Mouse (Mus musculus) stomach, embryonic 15.5 days (tissue): Measurements from ENCODE around the gene Birc2. TPM values are rescaled to one million over a fixed set of nuclear protein-coding genes. Genes with fewer than 3 reads are reported as not detected.
A peak's percentile ranks its signal among the peaks of the same experiment; 100 is the strongest.

Experiments used
- ATAC-seq: fragments of 200-750 bp; cut with Nextera tagmentation; 2 replicates; pipeline ENCODE4 v1.8.0; 2017; ENCODE audit warnings: low read depth, moderate number of reproducible peaks, moderate TSS enrichment; ENCODE audit not compliant: insufficient read depth, low FRiP score
- H3K27ac ChIP-seq: fragments of 300-500 bp; sonication (generic); 2 replicates; pipeline ENCODE4 v1.5.1; 2015; ENCODE audit warnings: mild to moderate bottlenecking, inconsistent platforms
- H3K27me3 ChIP-seq: fragments of 300-500 bp; sonication (generic); replicated peaks from 2 replicates; pipeline ENCODE4 v1.6.1; 2015; ENCODE audit warnings: inconsistent platforms
- H3K36me3 ChIP-seq: fragments of 300-500 bp; sonication (generic); 2 replicates; pipeline ENCODE4 v1.6.1; 2015; ENCODE audit warnings: inconsistent platforms
- H3K4me1 ChIP-seq: fragments of 300-500 bp; sonication (generic); 2 replicates; pipeline ENCODE4 v1.6.1; 2015; ENCODE audit warnings: inconsistent platforms
- H3K4me2 ChIP-seq: fragments of 300-500 bp; sonication (generic); 2 replicates; pipeline ENCODE4 v1.6.1; 2015; ENCODE audit warnings: mild to moderate bottlenecking, inconsistent platforms
- H3K4me3 ChIP-seq: fragments of 300-500 bp; sonication (generic); replicated peaks from 2 replicates; pipeline ENCODE4 v1.5.1; 2015; ENCODE audit warnings: inconsistent platforms
- H3K9ac ChIP-seq: fragments of 300-500 bp; sonication (generic); 2 replicates; pipeline ENCODE4 v1.6.1; 2015; ENCODE audit warnings: inconsistent platforms
- H3K9me3 ChIP-seq: fragments of 300-500 bp; sonication (generic); 2 replicates; pipeline ENCODE4 v1.6.1; 2016; ENCODE audit warnings: inconsistent platforms
- WGBS: fragments of 180-500 bp; shearing (Covaris S2); methylation state at CpG from one replicate; pipeline ENCODE4 v1.1.7; 2015; 5-methylcytosine and 5-hydroxymethylcytosine counted together
- polyA plus RNA-seq: library from polyadenylated mRNA; unstranded; fragments of >200 nt; fragmentation: Nextera tagmentation; extraction: Ambion mirVana; gene quantifications from 2 replicates; pipeline ENCODE4 v1.2.1, GENCODE M21; 2015

Gene Birc2
- polyA plus RNA-seq, 1 experiment from 2014 or later = 35.6 TPM

GRCm38 (mm10) chr9:7796129-7796864, 40.6 kb downstream of the Birc2 start:
- Histone ChIP-seq H3K9me3 (no peaks in the 10 kb centered on the region), H3K9ac (no peak overlapping the region), H3K36me3 (peaks cover 8% of the 10 kb centered on the region), H3K27me3 (no peaks in the 10 kb centered on the region), H3K4me2 (no peak overlapping the region), H3K4me1 (no peaks in the 10 kb centered on the region), H3K27ac (no peak overlapping the region), H3K4me3 (no peak overlapping the region)
- no peak for ATAC-seq
- 76% methylated on average over 6 of the region's 6 CpGs for WGBS

- H3K4me1 ChIP-seq = no peaks in the 10 kb centered on the region
- H3K27me3 ChIP-seq = no peaks in the 10 kb centered on the region
- no peak overlapping the region for H3K27ac ChIP-seq
- ATAC-seq = no peak
- H3K4me2 ChIP-seq = no peak overlapping the region
- H3K9me3 ChIP-seq = no peaks in the 10 kb centered on the region
- no peak overlapping the region for H3K4me3 ChIP-seq
- H3K9ac ChIP-seq = no peak overlapping the region
- H3K36me3 ChIP-seq = peaks cover 9% of the 10 kb centered on the region
These were observed 41.3 kb downstream of the Birc2 start for GRCm38 (mm10) chr9:7795581-7795980.

GRCm38 (mm10) chr9:7793561-7793960, 43.3 kb downstream of the Birc2 start:
- Histone ChIP-seq H3K4me3 (no peak overlapping the region), H3K27me3 (no peaks in the 10 kb centered on the region), H3K9ac (no peak overlapping the region), H3K4me1 (no peaks in the 10 kb centered on the region), H3K27ac (no peak overlapping the region), H3K4me2 (no peak overlapping the region), H3K9me3 (no peaks in the 10 kb centered on the region), H3K36me3 (peaks cover 9% of the 10 kb centered on the region)
- WGBS = 87% methylated on average over 2 of the region's 2 CpGs
- ATAC-seq = no peak

GRCm38 (mm10) chr9:7790580-7791084, 46.2 kb downstream of the Birc2 start:
- H3K36me3 ChIP-seq = peaks cover 11% of the 10 kb centered on the region
- H3K4me2 ChIP-seq = no peak overlapping the region
- H3K9me3 ChIP-seq = no peaks in the 10 kb centered on the region
- no peak overlapping the region for H3K27ac ChIP-seq
- no peak overlapping the region for H3K9ac ChIP-seq
- H3K4me3 ChIP-seq = no peak overlapping the region
- H3K27me3 ChIP-seq = no peaks in the 10 kb centered on the region
- no peaks in the 10 kb centered on the region for H3K4me1 ChIP-seq
- ATAC-seq = peak; percentile 81
- WGBS = 86% methylated on average over 11 of the region's 11 CpGs

- no peak overlapping the region for H3K4me3 ChIP-seq
- ATAC-seq = no peak
- no peaks in the 10 kb centered on the region for H3K4me1 ChIP-seq
- no peak overlapping the region for H3K4me2 ChIP-seq
- no peak overlapping the region for H3K27ac ChIP-seq
- WGBS = 70% methylated on average over 8 of the region's 8 CpGs
- peaks cover 11% of the 10 kb centered on the region for H3K36me3 ChIP-seq
- no peaks in the 10 kb centered on the region for H3K9me3 ChIP-seq
- no peak overlapping the region for H3K9ac ChIP-seq
- no peaks in the 10 kb centered on the region for H3K27me3 ChIP-seq
These were observed 46.9 kb downstream of the Birc2 start for GRCm38 (mm10) chr9:7789764-7790575.

GRCm38 (mm10) chr9:7788411-7788810, 48.5 kb downstream of the Birc2 start:
- H3K4me2 ChIP-seq = no peak overlapping the region
- H3K4me1 ChIP-seq = no peaks in the 10 kb centered on the region
- no peak overlapping the region for H3K4me3 ChIP-seq
- H3K9ac ChIP-seq = no peak overlapping the region
- no peaks in the 10 kb centered on the region for H3K9me3 ChIP-seq
- no peak for ATAC-seq
- peaks cover 11% of the 10 kb centered on the region for H3K36me3 ChIP-seq
- no peaks in the 10 kb centered on the region for H3K27me3 ChIP-seq
- WGBS = 88% methylated on average over 6 of the region's 6 CpGs
- no peak overlapping the region for H3K27ac ChIP-seq

- 88% methylated on average over 7 of the region's 7 CpGs for WGBS
- no peak overlapping the region for H3K27ac ChIP-seq
- 0 out of 2 replicates have a peak, but pooled peaks cover 2% of the 10 kb centered on the region for H3K36me3 ChIP-seq
- no peaks in the 10 kb centered on the region for H3K9me3 ChIP-seq
- no peaks in the 10 kb centered on the region for H3K27me3 ChIP-seq
- ATAC-seq = no peak
- no peak overlapping the region for H3K9ac ChIP-seq
- H3K4me2 ChIP-seq = no peak overlapping the region
- no peaks in the 10 kb centered on the region for H3K4me1 ChIP-seq
- no peak overlapping the region for H3K4me3 ChIP-seq
These were observed 50.8 kb downstream of the Birc2 start for GRCm38 (mm10) chr9:7786086-7786485.

GRCm38 (mm10) chr9:7785396-7785795, 51.5 kb downstream of the Birc2 start:
- Histone ChIP-seq H3K27me3 (no peaks in the 10 kb centered on the region), H3K9me3 (no peaks in the 10 kb centered on the region), H3K4me2 (no peak overlapping the region), H3K27ac (no peak overlapping the region), H3K36me3 (0 out of 2 replicates have a peak, but pooled peaks cover 2% of the 10 kb centered on the region), H3K4me3 (no peak overlapping the region), H3K4me1 (no peaks in the 10 kb centered on the region), H3K9ac (no peak overlapping the region)
- no peak for ATAC-seq
- 78% methylated on average over 3 of the region's 3 CpGs for WGBS

- no peak overlapping the region for H3K4me2 ChIP-seq
- 0 out of 2 replicates have a peak, but pooled peaks cover 2% of the 10 kb centered on the region for H3K36me3 ChIP-seq
- 43% methylated on average over 1 of the region's 1 CpGs for WGBS
- no peak overlapping the region for H3K4me3 ChIP-seq
- H3K4me1 ChIP-seq = no peaks in the 10 kb centered on the region
- no peaks in the 10 kb centered on the region for H3K27me3 ChIP-seq
- H3K9me3 ChIP-seq = no peaks in the 10 kb centered on the region
- H3K9ac ChIP-seq = no peak overlapping the region
- H3K27ac ChIP-seq = no peak overlapping the region; the same call in 1 of the 2 replicates
- ATAC-seq = no peak
These were observed 52.2 kb downstream of the Birc2 start for GRCm38 (mm10) chr9:7784615-7785012.

GRCm38 (mm10) chr9:7783823-7784614, 52.8 kb downstream of the Birc2 start:
- H3K27ac ChIP-seq = peak overlapping the region; percentile 17; the same call in 1 of the 2 replicates
- H3K4me3 ChIP-seq = no peak overlapping the region
- H3K36me3 ChIP-seq = peaks cover 3% of the 10 kb centered on the region; the same call in 1 of the 2 replicates
- no peak overlapping the region for H3K9ac ChIP-seq
- H3K4me1 ChIP-seq = no peaks in the 10 kb centered on the region
- ATAC-seq = no peak
- no peaks in the 10 kb centered on the region for H3K27me3 ChIP-seq
- 82% methylated on average over 15 of the region's 15 CpGs for WGBS
- H3K9me3 ChIP-seq = no peaks in the 10 kb centered on the region
- no peak overlapping the region for H3K4me2 ChIP-seq

- peaks cover 5% of the 10 kb centered on the region; the same call in 1 of the 2 replicates for H3K36me3 ChIP-seq
- ATAC-seq = peak; percentile 64; the same call in 1 of the 2 replicates
- H3K27ac ChIP-seq = no peak overlapping the region
- WGBS = 90% methylated on average over 8 of the region's 8 CpGs
- no peak overlapping the region for H3K4me2 ChIP-seq
- no peaks in the 10 kb centered on the region for H3K9me3 ChIP-seq
- H3K9ac ChIP-seq = no peak overlapping the region
- H3K4me3 ChIP-seq = no peak overlapping the region
- no peaks in the 10 kb centered on the region for H3K4me1 ChIP-seq
- no peaks in the 10 kb centered on the region for H3K27me3 ChIP-seq
These were observed 56.4 kb downstream of the Birc2 start for GRCm38 (mm10) chr9:7780250-7781150.
